Mouse (Mus musculus): ENCODE results near the gene Gm9970.

DNA sequence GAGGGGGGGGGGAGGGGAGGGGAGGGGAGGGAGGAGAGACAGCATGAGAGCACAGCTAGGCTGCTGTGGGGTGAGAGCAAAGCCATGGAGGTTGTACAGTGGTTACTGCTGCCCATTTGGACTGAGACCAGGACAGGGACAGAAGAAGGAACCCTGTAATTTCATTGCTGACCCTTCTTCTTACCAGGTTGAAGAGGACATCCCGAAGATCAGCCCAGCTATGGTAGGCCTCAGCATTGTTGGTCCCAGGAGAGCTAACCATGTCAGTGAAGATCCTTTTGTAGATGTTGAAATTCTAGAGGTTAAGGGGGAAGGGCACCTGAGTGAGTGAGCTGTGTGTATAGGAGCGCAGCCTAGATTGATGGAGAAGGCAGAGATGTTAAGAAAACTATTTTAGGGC lies 14.3 kb upstream of the Gm9970 start:
- TF ChIP-seq HCFC1 (IDR thresholded peaks at IDR 0.05; ENCODE audit: low read depth, low read length) (no peak), CTCF (IDR thresholded peaks at IDR 0.05 in 2 of 3, conservative IDR thresholded peaks at IDR 0.05 in 1 of 3; ENCODE audit: control insufficient read depth in 1 of 3, insufficient read depth in 1 of 3, low read depth in 2 of 3, low read length in 3 of 3, poor library complexity in 1 of 3, severe bottlenecking in 1 of 3) (no peak), TAL1 (IDR thresholded peaks at IDR 0.05; ENCODE audit: low read length) (no peak), POLR2AphosphoS5 (IDR thresholded peaks at IDR 0.05; ENCODE audit: borderline replicate concordance, low read depth, low read length) (no peak), POLR2A (IDR thresholded peaks at IDR 0.05; ENCODE audit: control insufficient read depth in 1 of 2, insufficient read depth in 1 of 2, low read depth in 1 of 2, low read length in 2 of 2, poor library complexity in 1 of 2) (no peak), USF1 (IDR thresholded peaks at IDR 0.05; ENCODE audit: low read depth, low read length) (no peak)
